In the genomic region with DNA sequence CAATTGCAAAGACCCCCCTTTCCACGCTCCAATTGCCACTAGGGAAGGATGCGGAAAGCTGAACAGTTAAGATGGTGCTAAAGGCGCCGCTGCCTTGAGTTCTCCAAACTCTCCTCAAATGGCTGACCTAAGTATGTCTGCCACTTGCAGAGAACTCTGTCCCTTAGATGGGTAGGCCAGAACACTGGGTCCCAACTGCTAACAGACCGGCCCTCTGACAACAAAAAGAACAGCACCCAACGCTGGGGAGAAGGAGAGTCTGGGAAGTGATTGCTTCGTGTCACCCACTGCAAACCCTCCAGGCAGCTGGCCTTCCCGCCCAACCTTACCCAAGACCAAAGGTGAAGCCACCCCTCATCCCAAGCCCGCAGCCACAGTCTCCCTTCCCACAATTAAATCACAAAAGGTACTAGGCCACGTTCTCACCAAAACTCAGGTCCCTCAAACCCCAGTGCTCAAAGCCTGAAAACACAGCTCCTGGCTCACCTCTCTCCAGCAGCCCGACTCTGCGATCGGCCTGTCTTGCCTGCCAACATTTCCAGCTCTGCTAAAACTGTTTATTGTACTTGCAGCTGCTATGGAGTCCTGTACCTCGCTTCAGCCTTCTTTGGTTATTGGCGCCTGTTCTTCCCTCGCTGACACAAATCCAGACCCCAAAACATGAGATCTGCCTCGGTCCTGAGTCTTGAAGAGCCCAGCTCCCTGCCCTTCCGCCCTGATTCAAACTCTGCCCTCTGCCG, we compare ENCODE assay signal across 9 mouse cellular contexts. TPM values are rescaled to one million over a fixed set of nuclear protein-coding genes. Genes with fewer than 3 reads are reported as not detected.
DNase-seq lines count a peak whose midpoint lies in the region; ATAC-seq and TF ChIP-seq lines count a peak whose summit lies in the region.
"Had no signal": no experiment of that assay in that cellular context is flagged by ENCODE, and none has a peak within 500 bp of the region (broad histone marks: within the 10 kb centered on the region; RNA-seq: fewer than 3 reads in every experiment).

No protein-coding gene starts in this region.

- H3K79me2 ChIP-seq in myocyte (ENCODE audit: control insufficient read depth, insufficient read depth), result peaks cover 52% of the 10 kb centered on the region

- H3K4me1 ChIP-seq in cerebellum, adult 2 months (ENCODE audit: control insufficient read depth, insufficient read depth, low read length), result peaks cover 6% of the 10 kb centered on the region; the same call in 1 of the 2 replicates
- H3K4me1 ChIP-seq in hindbrain, embryonic 10.5 days (replicated peaks), result peaks cover 5% of the 10 kb centered on the region; the same call in 1 of the 2 replicates

- 54% methylated on average over 19 of the region's 19 CpGs for WGBS in cerebellum, adult 2 months
- 73% methylated on average over 19 of the region's 19 CpGs for WGBS in hindbrain, embryonic 10.5 days

- no peaks in the 10 kb centered on the region for H3K36me3 ChIP-seq in hindbrain, embryonic 10.5 days
- no peaks in the 10 kb centered on the region for H3K36me3 ChIP-seq in myocyte (ENCODE audit: control insufficient read depth, insufficient read depth)

- H3K27me3 ChIP-seq in cerebellum, adult 2 months (ENCODE audit: control insufficient read depth, insufficient read depth, low read length), result no peaks in the 10 kb centered on the region; the same call in 1 of the 2 replicates
- no peaks in the 10 kb centered on the region for H3K27me3 ChIP-seq in hindbrain, embryonic 10.5 days (ENCODE audit: insufficient read depth, poor library complexity, severe bottlenecking)
- H3K27me3 ChIP-seq in myocyte (ENCODE audit: control insufficient read depth, insufficient read depth, insufficient read length), result no peaks in the 10 kb centered on the region

- TF ChIP-seq POLR2A in cerebellum, adult 2 months (IDR thresholded peaks at IDR 0.05; ENCODE audit: borderline replicate concordance, insufficient read depth, low read length), result no peak
- TF ChIP-seq POLR2A in myocyte (IDR thresholded peaks at IDR 0.05; ENCODE audit: insufficient read length, low read depth), result no peak

- H3K27ac ChIP-seq in cerebellum, adult 2 months (ENCODE audit: insufficient read depth, low read length), result no peak overlapping the region
- peak overlapping the region; percentile 69 for H3K27ac ChIP-seq in hindbrain, embryonic 10.5 days

- ATAC-seq in megakaryocyte progenitor cell, adult 5-6 weeks (replicated peaks; ENCODE audit: poor library complexity), result no peak

- no peak for TF ChIP-seq CTCF in cerebellum, adult 2 months (IDR thresholded peaks at IDR 0.05; ENCODE audit: borderline replicate concordance, insufficient read depth, low read depth, low read length)

- peak overlapping the region; percentile 90 for H3K4me2 ChIP-seq in myocyte (ENCODE audit: low read depth)

- intact Hi-C loops in left cerebral cortex, postnatal 4 days (cut with DNase I), result no loop called here

- no peaks in the 10 kb centered on the region for H3K9me3 ChIP-seq in hindbrain, embryonic 10.5 days

- peak in 1 of 2 experiments; percentile 14 for DNase-seq in cerebellum, adult 2 months
- no peak for DNase-seq in cerebellum, adult 11-12 months
- DNase-seq in urinary bladder, postnatal 36 days (ENCODE audit: low spot score in 2 of 2), result peak; percentile 16 to 27
- DNase-seq in urinary bladder, adult 2 months (ENCODE audit: low spot score), result no peak
- no peak for DNase-seq in hindbrain, embryonic 10.5 days (ENCODE audit: low spot score)
- no peak for DNase-seq in left cerebral cortex, postnatal 4 days

- H3K4me3 ChIP-seq in cerebellum, adult 2 months (replicated peaks; ENCODE audit: insufficient read depth, low read depth, low read length), result peak overlapping the region; percentile 47
- H3K4me3 ChIP-seq in hindbrain, embryonic 10.5 days, result peak overlapping the region; percentile 37
- peak overlapping the region; percentile 84 for H3K4me3 ChIP-seq in myocyte

- peak overlapping the region; percentile 15 for H3ac ChIP-seq in myocyte (ENCODE audit: control insufficient read depth, insufficient read length)

TF ChIP-seq in myocyte, 11 proteins besides CTCF, POLR2A, EP300 and RAD21:
- TF ChIP-seq REST (IDR thresholded peaks at IDR 0.05; ENCODE audit: insufficient read depth, insufficient read length), result no peak
- no peak for TF ChIP-seq TCF3 (IDR thresholded peaks at IDR 0.05; ENCODE audit: insufficient read length, low read depth)
- TF ChIP-seq USF1 (IDR thresholded peaks at IDR 0.05; ENCODE audit: low read depth), result no peak
- no peak for TF ChIP-seq TCF12 (IDR thresholded peaks at IDR 0.05; ENCODE audit: insufficient read depth, poor library complexity, severe bottlenecking)
- no peak for TF ChIP-seq SRF (IDR thresholded peaks at IDR 0.05; ENCODE audit: control insufficient read depth, insufficient read length, low read depth)
- no peak for TF ChIP-seq MYOD1 (IDR thresholded peaks at IDR 0.05; ENCODE audit: control insufficient read depth in 1 of 3, insufficient read length in 2 of 3, low read depth in 2 of 3)
- TF ChIP-seq MAX (IDR thresholded peaks at IDR 0.05; ENCODE audit: low read depth), result no peak
- TF ChIP-seq E2F4 (IDR thresholded peaks at IDR 0.05; ENCODE audit: insufficient read depth), result no peak
- TF ChIP-seq CEBPB (IDR thresholded peaks at IDR 0.05; ENCODE audit: insufficient read depth, poor library complexity, severe bottlenecking), result no peak
- no peak for TF ChIP-seq POLR2AphosphoS2 (IDR thresholded peaks at IDR 0.05; ENCODE audit: insufficient read length, low read depth)
- no peak for TF ChIP-seq MYOG (IDR thresholded peaks at IDR 0.05; ENCODE audit: control insufficient read depth in 1 of 3, insufficient read depth in 1 of 3, insufficient read length in 2 of 3, low read depth in 2 of 3)

RNA-seq across cellular contexts. Expression of gene Ddr2, which starts 0.6 kb away (rescaled TPM):
- polyA plus RNA-seq in cerebellum, adult 2 months (2012; rRNA removed), result 2.1 and 2.9 TPM in 2 replicates
- polyA plus RNA-seq in urinary bladder, adult 2 months (2012; rRNA removed), result 76.5 and 93.8 TPM in 2 replicates
- polyA plus RNA-seq in hindbrain, embryonic 10.5 days (2016; fragmentation: Nextera tagmentation; extraction: Ambion mirVana), result 30.1 TPM in 2 replicates
- 33.8 TPM for polyA plus RNA-seq in myocyte (2012; fragmentation: generic; extraction: Trizol)
- not detected in 2 replicates for total RNA-seq in megakaryocyte progenitor cell, adult 5-6 weeks (2015)
- not detected in 2 replicates for total RNA-seq in megakaryocyte progenitor cell, adult 5-6 weeks (2017)
- total RNA-seq in left cerebral cortex, postnatal 4 days (2021), result 10 to 100 TPM in 1 of 2 experiments, 1 to 10 TPM in 1; 9.0 to 10.5 TPM
- total RNA-seq: common myeloid progenitor, adult 5-6 weeks had no signal

Comparison
In these comparisons a context has a peak if more than half of its experiments do, and no peak if none do; other contexts are left out.
1. DNase-seq: peak in urinary bladder, postnatal 36 days (2 of 2); none in cerebellum, adult 11-12 months (single experiment), urinary bladder, adult 2 months (single experiment), hindbrain, embryonic 10.5 days (single experiment) and left cerebral cortex, postnatal 4 days (single experiment).
2. Peak in every context shown above with its lines, with median percentiles within 50 percentile points of each other: H3K4me3 ChIP-seq.